Mouse (Mus musculus) thymus, postnatal 14 days (tissue): ENCODE results near the gene Trim80.
"Not testable (repeated sequence)": the region's sequence is repeated elsewhere in the genome, so short reads cannot be mapped to it uniquely, and the experiment has no call there.

Experiments
- DNase-seq: peaks from one replicate; pipeline ENCODE4 v3.0.0; 2021

Trim80 gene

GRCm38 (mm10) chr11:115429307-115429706 is 11.0 kb upstream of the Trim80 start:
- DNase-seq: peak; percentile 6

GRCm38 (mm10) chr11:115430561-115430960 is 9.8 kb upstream of the Trim80 start:
- no peak for DNase-seq

DNA sequence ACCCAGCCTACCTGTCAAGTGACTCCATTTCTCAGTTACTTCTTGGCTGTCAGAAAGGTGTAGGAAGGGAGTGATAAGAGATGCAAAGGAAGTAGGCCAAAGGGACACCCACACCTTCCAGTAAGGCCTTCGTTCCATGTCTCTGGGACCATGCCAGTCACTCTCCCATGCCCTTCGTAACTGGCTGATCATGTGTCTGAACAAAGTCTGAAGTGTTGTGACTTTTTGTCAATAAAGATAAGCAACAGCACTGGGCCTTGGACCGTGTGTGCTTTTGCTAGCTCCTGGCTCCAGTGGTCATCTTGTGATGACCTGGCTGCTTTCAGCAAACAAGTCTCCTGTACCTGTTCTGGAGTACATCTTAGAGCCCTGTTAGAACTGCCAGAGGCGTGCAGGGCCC is 7.5 kb upstream of the Trim80 start:
- DNase-seq: no peak

- DNase-seq: no peak
Measured at GRCm38 (mm10) chr11:115433342-115433741, 7.0 kb upstream of the Trim80 start.

DNA sequence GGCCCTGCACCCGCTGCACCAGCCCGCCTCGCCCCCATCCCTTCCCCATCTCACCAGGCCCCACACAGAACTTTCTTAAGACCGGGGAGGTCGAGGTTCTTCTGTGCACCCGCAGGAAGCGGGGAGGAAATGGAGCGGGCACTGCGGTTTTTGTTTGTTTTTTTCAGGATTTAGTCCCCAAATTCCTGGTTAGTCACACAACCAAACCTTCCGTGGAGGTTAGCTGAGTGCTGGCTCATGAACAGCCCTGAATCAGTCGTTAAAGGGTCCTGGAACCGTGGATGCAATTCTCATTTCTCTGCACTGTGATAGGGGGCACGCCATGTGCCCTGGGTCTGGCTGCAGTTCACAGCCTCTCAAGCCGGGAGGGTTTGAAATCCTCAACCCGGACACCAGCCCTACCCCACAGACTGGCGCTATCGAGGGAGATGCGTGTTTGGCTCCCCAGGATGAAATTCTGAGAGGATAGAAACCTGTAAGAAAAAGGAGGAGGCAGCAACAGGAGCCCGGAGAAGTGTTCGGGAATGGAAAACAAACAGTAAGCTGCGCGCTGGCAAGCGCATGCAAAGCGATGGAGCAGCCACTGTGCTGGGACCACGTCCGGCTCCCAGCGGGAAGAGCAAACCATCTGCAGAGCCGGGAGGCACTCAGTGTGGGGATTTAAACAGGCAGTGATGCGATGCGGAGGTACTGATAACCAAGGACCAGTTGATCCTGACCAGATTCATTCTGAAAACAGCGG is 4.6 kb upstream of the Trim80 start:
- no peak for DNase-seq

DNA sequence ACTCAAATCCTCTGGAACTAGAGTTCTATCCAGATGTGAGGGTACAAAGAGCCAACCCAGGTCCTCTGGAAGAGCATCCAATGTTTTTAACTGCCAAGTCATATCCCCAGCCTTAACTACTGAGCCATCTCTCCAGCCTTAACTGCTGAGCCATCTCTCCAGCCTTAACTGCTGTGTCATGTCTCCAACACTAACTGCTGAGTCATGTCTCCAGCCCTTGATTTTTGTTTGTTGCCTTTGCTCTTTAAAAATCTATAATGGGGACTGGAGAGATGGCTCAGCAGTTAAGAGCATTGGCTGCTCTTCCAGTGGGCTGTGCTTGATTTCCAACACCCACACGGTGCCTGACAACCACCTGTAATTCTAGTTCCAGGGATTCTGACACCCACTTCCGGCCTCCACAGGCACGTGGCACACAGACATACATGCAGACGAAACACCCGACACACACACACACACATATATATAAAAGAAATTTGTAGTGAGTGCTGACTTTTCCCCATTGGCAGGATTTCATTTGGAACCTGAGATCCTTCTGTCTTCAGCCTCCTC is 2.7 kb upstream of the Trim80 start:
- no peak for DNase-seq

DNA sequence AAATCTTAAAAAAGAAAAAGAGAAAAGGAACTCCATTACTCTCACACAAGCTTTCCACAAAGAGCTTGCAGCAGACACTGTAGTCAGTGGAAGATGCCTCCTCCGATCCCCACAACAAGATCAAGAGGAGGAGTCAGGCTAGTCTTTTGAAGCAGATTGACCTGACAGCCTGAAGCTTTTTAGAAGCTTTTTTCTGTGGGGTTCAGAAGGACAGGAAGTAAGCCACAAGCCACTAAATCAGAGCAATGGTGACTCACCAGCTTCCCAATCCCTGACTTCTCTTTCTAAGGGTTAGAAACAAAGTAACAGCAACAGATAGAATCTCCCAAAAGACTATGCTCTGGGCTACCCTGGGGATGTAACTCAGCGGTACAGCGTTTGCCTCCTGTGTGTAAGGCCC is 1.0 kb upstream of the Trim80 start:
- no peak for DNase-seq

- peak; percentile 66 for DNase-seq
Measured at GRCm38 (mm10) chr11:115441417-115441816, 1.1 kb downstream of the Trim80 start.

- no peak for DNase-seq
Measured at GRCm38 (mm10) chr11:115446906-115447305, 6.6 kb downstream of the Trim80 start.

GRCm38 (mm10) chr11:115447321-115447885 is 7.1 kb downstream of the Trim80 start:
- no peak for DNase-seq

DNA sequence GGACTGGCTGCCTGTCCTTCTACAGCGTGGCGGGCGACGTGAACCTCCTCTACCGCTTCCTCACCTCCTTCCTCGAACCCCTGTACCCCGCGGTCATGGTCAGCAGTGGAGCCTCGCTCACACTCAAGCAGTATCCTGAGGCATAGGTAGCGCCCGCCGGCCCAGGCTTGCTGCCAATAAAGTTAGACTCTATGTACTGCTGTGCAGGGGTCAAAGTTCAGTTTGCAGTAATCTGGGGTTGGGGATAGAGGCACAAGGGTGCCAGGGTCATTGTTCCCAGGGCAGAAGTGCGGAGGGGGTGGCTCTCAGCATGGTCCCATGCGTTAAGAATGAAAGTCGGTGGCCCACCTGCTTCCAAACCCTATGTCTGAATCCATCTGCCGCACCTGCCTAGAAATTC is 7.7 kb downstream of the Trim80 start:
- DNase-seq: no peak

DNA sequence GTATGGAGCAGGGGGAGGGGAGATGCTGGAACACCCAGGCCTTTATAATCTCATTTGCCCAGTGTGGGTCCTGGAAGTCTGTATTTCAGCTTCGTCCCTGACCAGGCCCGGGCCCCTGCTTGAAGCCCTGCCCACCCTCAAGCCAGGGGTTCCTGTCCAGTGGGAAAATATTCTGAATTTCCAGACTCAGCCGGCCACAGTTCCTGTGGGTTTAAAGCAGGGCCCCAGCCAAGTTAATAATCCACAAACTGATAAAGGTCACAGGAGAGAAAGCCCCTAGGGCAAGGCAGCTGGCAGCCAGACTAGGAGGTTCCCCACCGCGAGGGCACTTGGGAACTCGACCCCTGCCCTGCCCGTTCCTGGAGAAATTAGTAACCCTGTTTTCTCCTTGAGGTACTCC is 8.7 kb downstream of the Trim80 start:
- DNase-seq: no peak

DNA sequence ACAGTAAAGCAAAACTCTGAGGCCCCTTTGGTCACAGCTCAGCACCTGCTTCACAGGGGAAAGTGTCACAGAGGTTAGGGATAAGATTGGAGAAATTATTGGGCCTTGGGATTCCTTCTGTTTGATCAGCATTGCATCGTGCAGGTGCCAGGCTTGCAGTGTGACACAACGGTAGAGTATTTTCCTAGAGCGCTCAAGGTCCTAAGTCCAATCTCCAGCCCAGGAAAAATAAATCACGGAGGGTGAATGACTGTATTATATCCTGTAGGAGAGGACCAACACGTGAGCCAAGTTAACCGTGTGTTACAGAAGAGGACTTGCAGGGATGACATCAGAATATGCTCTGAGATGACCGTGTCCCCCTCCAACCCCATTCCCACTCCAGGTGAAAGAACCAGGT is 9.8 kb downstream of the Trim80 start:
- no peak for DNase-seq

- DNase-seq: peak; percentile 87
Measured at GRCm38 (mm10) chr11:115451781-115452241, 11.5 kb downstream of the Trim80 start.

DNA sequence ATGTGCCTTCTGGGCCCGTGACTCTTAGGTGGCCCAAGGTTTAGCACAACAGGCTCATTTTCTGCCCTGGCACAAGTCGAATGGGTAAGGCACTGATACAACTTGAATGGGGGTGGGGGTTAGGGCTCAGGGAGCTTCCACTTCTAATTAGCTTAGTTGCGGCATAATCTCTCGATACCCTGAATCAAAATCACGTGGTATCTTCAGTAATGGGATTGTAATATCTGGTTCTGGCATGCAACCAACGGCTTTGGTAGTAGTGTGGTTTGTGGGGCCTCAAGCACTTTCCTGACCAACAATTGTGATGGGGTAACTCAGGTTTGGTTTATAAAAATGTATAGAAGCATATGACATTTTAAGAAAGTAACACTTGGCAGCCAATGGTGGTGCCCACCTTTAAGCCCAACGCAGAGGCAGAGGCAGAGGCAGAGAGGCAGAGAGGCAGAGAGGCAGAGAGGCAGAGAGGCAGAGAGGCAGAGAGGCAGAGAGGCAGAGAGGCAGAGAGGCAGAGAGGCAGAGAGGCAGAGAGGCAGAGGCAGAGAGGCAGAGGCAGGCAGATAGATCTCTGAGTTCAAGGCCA is 12.0 kb downstream of the Trim80 start:
- DNase-seq: no peak

DNA sequence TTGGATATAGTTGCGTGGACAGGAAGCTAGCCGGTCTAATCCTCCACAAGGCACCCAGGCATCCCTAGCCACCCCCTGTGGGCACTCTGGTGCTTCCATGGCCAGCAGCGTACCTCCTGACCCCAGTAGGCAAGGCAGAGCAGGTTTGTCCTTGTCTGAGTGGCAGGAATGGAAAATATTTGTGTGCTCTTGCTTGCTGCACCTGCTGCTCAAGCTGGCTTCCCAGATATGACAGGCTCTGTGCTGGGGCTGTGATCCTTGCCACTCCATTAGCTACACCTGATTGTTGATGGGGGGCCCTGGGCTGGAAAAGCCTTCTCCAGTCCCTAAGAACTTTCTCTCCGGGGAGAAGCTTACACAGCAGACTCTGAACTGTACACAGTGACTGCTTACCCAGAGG is 13.0 kb downstream of the Trim80 start:
- peak; percentile 57 for DNase-seq

DNA sequence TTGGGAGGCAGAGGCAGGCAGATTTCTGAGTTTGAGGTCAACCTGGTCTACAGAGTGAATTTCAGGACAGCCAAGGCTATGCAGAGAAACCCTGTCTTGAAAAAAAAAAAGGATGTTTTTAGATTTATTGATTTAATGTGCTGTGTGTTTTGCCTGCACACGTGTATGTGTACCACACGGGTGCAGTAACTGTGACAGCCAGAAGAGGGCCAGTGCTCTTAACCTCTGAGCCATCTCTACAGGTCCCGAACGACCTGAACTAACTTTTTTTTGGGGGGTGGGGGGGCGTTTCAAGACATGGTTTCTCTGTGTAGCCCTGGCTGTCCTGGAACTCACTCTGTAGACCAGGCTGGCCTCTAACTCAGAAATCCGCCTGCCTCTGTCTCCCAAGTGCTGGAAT is 14.5 kb downstream of the Trim80 start:
- DNase-seq: not testable (repeated sequence)

GRCm38 (mm10) chr11:115455619-115456018 is 15.3 kb downstream of the Trim80 start:
- DNase-seq: no peak

GRCm38 (mm10) chr11:115456182-115456581 is 15.8 kb downstream of the Trim80 start:
- no peak for DNase-seq

DNA sequence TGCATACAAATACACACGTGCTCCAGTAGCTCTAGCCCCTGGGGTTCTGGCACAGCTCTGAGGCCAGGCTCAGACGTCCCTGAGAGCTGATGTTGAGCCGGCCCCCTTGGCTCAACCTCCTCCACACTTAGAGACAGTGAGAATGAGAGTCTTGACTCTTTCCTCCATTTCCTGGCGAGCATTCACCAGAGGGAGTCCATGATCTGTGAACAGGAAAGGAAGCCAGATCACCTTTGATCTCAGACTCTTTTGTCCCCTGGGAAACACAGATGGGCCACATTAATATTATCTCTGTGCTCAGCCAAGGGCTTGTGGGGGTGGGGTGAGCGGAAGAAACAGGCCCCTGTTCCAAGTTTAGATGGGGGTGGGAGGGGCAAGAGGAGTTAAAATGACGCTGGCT is 17.1 kb downstream of the Trim80 start:
- DNase-seq: no peak

DNA sequence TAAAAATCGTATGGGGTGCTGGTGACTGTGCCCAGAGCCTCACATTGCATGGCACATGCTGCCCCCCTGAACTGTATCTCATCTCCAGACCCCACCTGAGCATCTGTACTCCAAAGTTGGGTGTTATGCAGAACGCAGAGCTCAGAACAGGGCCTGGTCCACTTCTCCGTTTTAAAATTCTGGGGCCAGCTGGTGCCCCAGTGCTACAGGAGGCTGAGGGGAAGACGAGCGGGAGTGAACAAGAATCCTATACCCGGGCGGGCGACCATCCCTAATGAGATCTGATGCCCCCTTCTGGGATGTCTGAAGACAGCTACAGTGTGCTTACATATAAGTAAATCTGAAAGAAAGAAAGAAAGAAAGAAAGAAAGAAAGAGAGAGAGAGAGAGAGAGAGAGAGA is 20.6 kb downstream of the Trim80 start:
- peak; percentile 63 for DNase-seq

GRCm38 (mm10) chr11:115461846-115462242 is 21.5 kb downstream of the Trim80 start:
- DNase-seq: peak; percentile 79

DNA sequence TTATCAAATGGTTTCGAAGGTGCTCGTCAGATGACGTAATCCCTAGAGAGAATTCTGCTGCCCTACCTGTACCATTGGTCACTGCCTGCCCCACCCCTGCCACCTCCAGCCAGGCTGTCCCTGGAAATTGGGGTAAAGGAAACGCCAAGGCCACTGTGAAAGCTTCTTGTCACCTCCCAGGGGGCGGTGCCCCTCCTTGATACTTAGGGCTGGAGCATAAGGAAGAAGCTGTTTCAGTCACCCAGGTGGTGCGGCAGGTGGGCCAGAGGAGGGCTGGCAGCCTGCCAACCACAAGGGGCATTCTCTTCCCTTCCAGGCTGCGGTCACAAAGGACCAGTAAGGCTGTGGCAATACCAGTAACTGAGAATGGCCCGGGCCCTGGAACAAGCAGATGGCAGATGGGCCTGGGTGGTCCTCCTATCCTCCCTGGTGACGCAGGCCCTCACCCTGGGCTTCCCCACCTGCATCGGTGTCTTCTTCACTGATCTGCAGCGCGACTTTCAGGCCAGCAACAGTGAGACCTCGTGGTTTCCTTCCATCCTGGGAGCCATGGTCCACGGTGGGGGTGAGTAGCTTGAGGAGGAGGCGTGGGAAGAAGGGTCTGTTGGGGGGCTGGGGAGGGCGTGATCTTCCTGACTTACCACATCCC is 22.0 kb downstream of the Trim80 start, which contains the start of gene Slc16a5:
Gene Slc16a5 (plus strand): TSS at position 232 of the 649 bp plus-strand sequence.
- peak; percentile 89 for DNase-seq
